Mouse (Mus musculus) MN1 (cell line): ENCODE results near the gene Opa3.

Experiments
- DNase-seq: peaks from one replicate; pipeline ENCODE4 v3.0.0-alpha.2; 2016; ENCODE audit warnings: low spot score

Opa3 gene

GRCm38 (mm10) chr7:19227883-19228792 lies at the start of gene Opa3:
TSS of gene Opa3 (plus strand) at chr7:19228334.
- peak; percentile 98 for DNase-seq

GRCm38 (mm10) chr7:19178443-19179092 lies 49.6 kb upstream of the Opa3 start:
- no peak for DNase-seq

GRCm38 (mm10) chr7:19179173-19179572 lies 49.0 kb upstream of the Opa3 start:
- no peak for DNase-seq

GRCm38 (mm10) chr7:19179936-19180335 lies 48.2 kb upstream of the Opa3 start:
- DNase-seq = no peak

- DNase-seq = no peak
Measured at GRCm38 (mm10) chr7:19180862-19181429, 47.2 kb upstream of the Opa3 start.

GRCm38 (mm10) chr7:19184250-19184649 lies 43.9 kb upstream of the Opa3 start:
- DNase-seq = no peak

- DNase-seq = peak; percentile 44
Measured at GRCm38 (mm10) chr7:19184758-19185157, 43.4 kb upstream of the Opa3 start.

GRCm38 (mm10) chr7:19194676-19195075 lies 33.5 kb upstream of the Opa3 start:
- no peak for DNase-seq

- no peak for DNase-seq
Measured at GRCm38 (mm10) chr7:19196676-19197075, 31.5 kb upstream of the Opa3 start.

- no peak for DNase-seq
Measured at GRCm38 (mm10) chr7:19197985-19198384, 30.1 kb upstream of the Opa3 start.

- no peak for DNase-seq
Measured at GRCm38 (mm10) chr7:19201660-19202059, 26.5 kb upstream of the Opa3 start.

GRCm38 (mm10) chr7:19202065-19202850 lies 25.9 kb upstream of the Opa3 start:
- DNase-seq = no peak

- no peak for DNase-seq
Measured at GRCm38 (mm10) chr7:19208201-19208910, 19.8 kb upstream of the Opa3 start.

- peak; percentile 75 for DNase-seq
Measured at GRCm38 (mm10) chr7:19208944-19209472, 19.1 kb upstream of the Opa3 start.

- no peak for DNase-seq
Measured at GRCm38 (mm10) chr7:19209494-19209893, 18.6 kb upstream of the Opa3 start.

GRCm38 (mm10) chr7:19210010-19210409 lies 18.1 kb upstream of the Opa3 start:
- DNase-seq = no peak

- DNase-seq = no peak
Measured at GRCm38 (mm10) chr7:19211041-19211675, 17.0 kb upstream of the Opa3 start.

GRCm38 (mm10) chr7:19211996-19212755 lies 16.0 kb upstream of the Opa3 start, which contains the start of gene Gpr4:
TSS of gene Gpr4 (plus strand) at chr7:19212538.
- DNase-seq = no peak

- DNase-seq = no peak
Measured at GRCm38 (mm10) chr7:19213385-19213784, 14.7 kb upstream of the Opa3 start.

GRCm38 (mm10) chr7:19214369-19214768 lies 13.8 kb upstream of the Opa3 start:
- DNase-seq = no peak
